Mouse (Mus musculus): ENCODE data around the gene Tnrc6a.

DNA sequence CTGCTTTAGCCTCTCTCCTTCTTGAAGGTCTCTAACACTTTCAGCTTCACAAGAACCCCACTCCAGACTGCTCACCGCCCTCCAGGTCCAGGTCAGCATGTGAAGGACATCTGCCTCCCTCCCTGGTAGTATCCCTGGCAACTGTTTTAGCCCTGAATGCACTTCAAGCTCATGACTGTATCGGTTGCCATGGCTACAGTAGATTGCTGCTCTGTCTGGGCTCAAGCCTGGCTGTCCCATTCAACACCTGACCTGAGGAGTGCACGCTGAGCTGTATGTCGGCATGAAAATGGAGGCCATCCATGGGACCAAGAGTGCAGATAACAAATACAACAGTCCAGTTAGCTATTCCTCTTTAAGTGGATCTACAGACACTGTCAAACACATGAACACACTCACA lies 114.9 kb downstream of the Tnrc6a start:
- no peak for TF ChIP-seq CTCF (IDR thresholded peaks at IDR 0.05; ENCODE audit: control insufficient read depth, insufficient read depth, insufficient read length)
- TF ChIP-seq CEBPB (IDR thresholded peaks at IDR 0.05; ENCODE audit: low read depth): no peak
- TF ChIP-seq USF1 (IDR thresholded peaks at IDR 0.05; ENCODE audit: low read depth): no peak

All from C2C12 (cell line).